Comparison of ENCODE assay signal across 11 mouse cellular contexts in genomic region chr9:96506011-96506498, GRCm38 (mm10). TPM values are rescaled to one million over a fixed set of nuclear protein-coding genes. Genes with fewer than 3 reads are reported as not detected.
A peak's percentile ranks its signal among the peaks of the same experiment; 100 is the strongest.
DNase-seq lines count a peak whose midpoint lies in the region; ATAC-seq and TF ChIP-seq lines count a peak whose summit lies in the region.
"Had no signal": no experiment of that assay in that cellular context is flagged by ENCODE, and none has a peak within 500 bp of the region (broad histone marks: within the 10 kb centered on the region; RNA-seq: fewer than 3 reads in every experiment).

No protein-coding gene starts in this region.

- no peaks in the 10 kb centered on the region for H3K27me3 ChIP-seq in forebrain, postnatal 0 days (ENCODE audit: insufficient read depth, low read length)
- no peaks in the 10 kb centered on the region for H3K27me3 ChIP-seq in midbrain, embryonic 14.5 days (ENCODE audit: control insufficient read depth, insufficient read depth, low read length)

- H3K9ac ChIP-seq in forebrain, postnatal 0 days: no peak overlapping the region
- no peak overlapping the region; the same call in 1 of the 2 replicates for H3K9ac ChIP-seq in midbrain, embryonic 14.5 days (replicated peaks; ENCODE audit: low read length)

- no peaks in the 10 kb centered on the region for H3K4me1 ChIP-seq in forebrain, postnatal 0 days (ENCODE audit: insufficient read depth)
- peaks cover 7% of the 10 kb centered on the region; the same call in 1 of the 2 replicates for H3K4me1 ChIP-seq in midbrain, embryonic 14.5 days (ENCODE audit: control insufficient read depth, insufficient read depth, low read length)
- H3K4me1 ChIP-seq: megakaryocyte, embryonic 14.5 days had no signal

- no peak overlapping the region for H3K4me2 ChIP-seq in forebrain, postnatal 0 days (ENCODE audit: low read depth)
- H3K4me2 ChIP-seq in midbrain, embryonic 14.5 days (ENCODE audit: low read length): peak overlapping the region; percentile 46

- TF ChIP-seq CTCF in forebrain, postnatal 0 days (IDR thresholded peaks at IDR 0.05; ENCODE audit: low read depth): no peak

- H3K27ac ChIP-seq in forebrain, postnatal 0 days (ENCODE audit: low read depth, low read length): no peak overlapping the region
- peak overlapping the region; percentile 47 for H3K27ac ChIP-seq in midbrain, embryonic 14.5 days (replicated peaks; ENCODE audit: low read depth, low read length)

- WGBS in forebrain, postnatal 0 days: 23% methylated on average over 10 of the region's 10 CpGs
- 6% methylated on average over 10 of the region's 10 CpGs for WGBS in midbrain, embryonic 14.5 days

- no peaks in the 10 kb centered on the region for H3K9me3 ChIP-seq in forebrain, postnatal 0 days (ENCODE audit: low read length)
- H3K9me3 ChIP-seq in midbrain, embryonic 14.5 days (ENCODE audit: control insufficient read depth, low read length): no peaks in the 10 kb centered on the region

- DNase-seq in cerebellum, postnatal 36 days: peak; percentile 14 to 15
- DNase-seq in cerebellum, adult 18-20 months: no peak
- DNase-seq in adrenal gland, postnatal 10 days: peak; percentile 71
- DNase-seq in forebrain, postnatal 0 days: peak; percentile 70
- DNase-seq in layer of hippocampus, adult 18-20 months (ENCODE audit: low spot score in 2 of 2): peak; percentile 17 to 47
- peak; percentile 90 for DNase-seq in midbrain, embryonic 14.5 days
- no peak for DNase-seq in spleen, postnatal 10 days (ENCODE audit: low spot score in 2 of 2)
- no peak for DNase-seq in urinary bladder, adult 18-20 months (ENCODE audit: low spot score in 2 of 2)

- ATAC-seq in forebrain, postnatal 0 days: peak; percentile 96
- ATAC-seq in midbrain, embryonic 14.5 days (ENCODE audit: low FRiP score, low TSS enrichment): peak; percentile 82

- no peaks in the 10 kb centered on the region for H3K36me3 ChIP-seq in forebrain, postnatal 0 days (ENCODE audit: insufficient read depth)
- no peaks in the 10 kb centered on the region for H3K36me3 ChIP-seq in midbrain, embryonic 14.5 days (ENCODE audit: control insufficient read depth, insufficient read depth, low read length)

- H3K4me3 ChIP-seq in forebrain, postnatal 0 days (ENCODE audit: low read depth, low read length): no peak overlapping the region
- H3K4me3 ChIP-seq in midbrain, embryonic 14.5 days (replicated peaks; ENCODE audit: low read depth, low read length): no peak overlapping the region; the same call in 1 of the 2 replicates
- H3K4me3 ChIP-seq: erythroblast, embryonic 14.5 days; megakaryocyte, embryonic 14.5 days had no signal

RNA-seq across cellular contexts. Expression of gene Gm28729, which starts 19.0 kb away (rescaled TPM):
- total RNA-seq in adrenal gland, postnatal 10 days (2021): under 1 TPM in 1 of 2 experiments, not detected in 1; 0.15 TPM
- 0.33 and 0.38 TPM in 2 replicates for total RNA-seq in forebrain, postnatal 0 days (2014; rRNA removed)
- 0.14 and 0.52 TPM in 2 replicates for polyA plus RNA-seq in forebrain, postnatal 0 days (2015; fragmentation: Nextera tagmentation; extraction: Ambion mirVana)
- under 1 TPM; 0.28 to 0.47 TPM for total RNA-seq in layer of hippocampus, adult 18-20 months (2021)
- polyA plus RNA-seq in midbrain, embryonic 14.5 days (2014; fragmentation: Nextera tagmentation; extraction: Ambion mirVana): not detected in 2 replicates
- polyA plus RNA-seq: C2C12; erythroblast, embryonic 14.5 days had no signal

RNA-seq across cellular contexts. Expression of gene Rnf7, which starts 27.6 kb away (rescaled TPM):
- 10 to 100 TPM; 72.7 to 86.6 TPM for total RNA-seq in adrenal gland, postnatal 10 days (2021)
- total RNA-seq in forebrain, postnatal 0 days (2014; rRNA removed): 178 and 300 TPM in 2 replicates
- polyA plus RNA-seq in forebrain, postnatal 0 days (2015; fragmentation: Nextera tagmentation; extraction: Ambion mirVana): 195 and 209 TPM in 2 replicates
- 10 to 100 TPM; 62.0 to 66.0 TPM for total RNA-seq in layer of hippocampus, adult 18-20 months (2021)
- 262 and 263 TPM in 2 replicates for polyA plus RNA-seq in midbrain, embryonic 14.5 days (2014; fragmentation: Nextera tagmentation; extraction: Ambion mirVana)

Comparison
In these comparisons a context has a peak if more than half of its experiments do, and no peak if none do; other contexts are left out.
1. DNase-seq: peak in cerebellum, postnatal 36 days (2 of 2), adrenal gland, postnatal 10 days (single experiment), forebrain, postnatal 0 days (single experiment), layer of hippocampus, adult 18-20 months (2 of 2) and midbrain, embryonic 14.5 days (single experiment); none in cerebellum, adult 18-20 months (0 of 2), spleen, postnatal 10 days (0 of 2) and urinary bladder, adult 18-20 months (0 of 2).